ENCODE assay signal across 15 mouse cellular contexts in genomic region chr2:74734996-74735811, GRCm38 (mm10). TPM values are rescaled to one million over a fixed set of nuclear protein-coding genes. Genes with fewer than 3 reads are reported as not detected.
DNase-seq lines count a peak whose midpoint lies in the region; ATAC-seq and TF ChIP-seq lines count a peak whose summit lies in the region.
"Had no signal": no experiment of that assay in that cellular context is flagged by ENCODE, and none has a peak within 500 bp of the region (broad histone marks: within the 10 kb centered on the region; RNA-seq: fewer than 3 reads in every experiment).

No protein-coding gene starts in this region.

- TF ChIP-seq POLR2A in lung, adult 2 months (IDR thresholded peaks at IDR 0.05; ENCODE audit: borderline replicate concordance, extremely low read depth, low read depth, low read length), result no peak

- H3K9me3 ChIP-seq in midbrain, embryonic 14.5 days (ENCODE audit: control insufficient read depth, low read length), result no peaks in the 10 kb centered on the region
- H3K9me3 ChIP-seq in midbrain, postnatal 0 days (ENCODE audit: low read length), result no peaks in the 10 kb centered on the region
- no peaks in the 10 kb centered on the region for H3K9me3 ChIP-seq in intestine, embryonic 14.5 days (ENCODE audit: control insufficient read depth, low read length)
- H3K9me3 ChIP-seq in neural tube, embryonic 15.5 days (replicated peaks), result no peaks in the 10 kb centered on the region

- no peaks in the 10 kb centered on the region for H3K4me1 ChIP-seq in midbrain, embryonic 14.5 days (ENCODE audit: control insufficient read depth, insufficient read depth, low read length)
- no peaks in the 10 kb centered on the region for H3K4me1 ChIP-seq in midbrain, postnatal 0 days (ENCODE audit: insufficient read depth, low read length)
- peaks cover 3% of the 10 kb centered on the region; the same call in 1 of the 2 replicates for H3K4me1 ChIP-seq in intestine, embryonic 14.5 days (replicated peaks; ENCODE audit: control insufficient read depth, insufficient read depth, low read length)
- H3K4me1 ChIP-seq in neural tube, embryonic 15.5 days, result peaks cover 97% of the 10 kb centered on the region
- H3K4me1 ChIP-seq in lung, adult 2 months (ENCODE audit: control insufficient read depth, insufficient read depth, low read length), result no peaks in the 10 kb centered on the region

- H3K27me3 ChIP-seq in midbrain, embryonic 14.5 days (ENCODE audit: control insufficient read depth, insufficient read depth, low read length), result peaks cover 98% of the 10 kb centered on the region
- H3K27me3 ChIP-seq in midbrain, postnatal 0 days (ENCODE audit: insufficient read depth, low read length), result peaks cover 98% of the 10 kb centered on the region
- H3K27me3 ChIP-seq in intestine, embryonic 14.5 days (replicated peaks; ENCODE audit: control insufficient read depth, insufficient read depth, low read length), result peaks cover 97% of the 10 kb centered on the region
- no peaks in the 10 kb centered on the region for H3K27me3 ChIP-seq in neural tube, embryonic 15.5 days (replicated peaks)

- no peak overlapping the region for H3K4me3 ChIP-seq in midbrain, embryonic 14.5 days (replicated peaks; ENCODE audit: low read depth, low read length)
- no peak overlapping the region for H3K4me3 ChIP-seq in midbrain, postnatal 0 days (ENCODE audit: low read depth, low read length)
- peak overlapping the region; percentile 23 for H3K4me3 ChIP-seq in intestine, embryonic 14.5 days (ENCODE audit: low read depth, low read length)
- H3K4me3 ChIP-seq in neural tube, embryonic 15.5 days (replicated peaks), result peak overlapping the region; percentile 20; the same call in 1 of the 2 replicates
- H3K4me3 ChIP-seq in lung, adult 2 months (replicated peaks; ENCODE audit: extremely low read depth, low read depth, low read length), result no peak overlapping the region
- H3K4me3 ChIP-seq: heart, adult 2 months had no signal

- H3K27ac ChIP-seq in midbrain, embryonic 14.5 days (replicated peaks; ENCODE audit: low read depth, low read length), result no peak overlapping the region
- no peak overlapping the region for H3K27ac ChIP-seq in midbrain, postnatal 0 days (ENCODE audit: low read depth, low read length)
- peak overlapping the region; percentile 70; the same call in 1 of the 2 replicates for H3K27ac ChIP-seq in intestine, embryonic 14.5 days (ENCODE audit: low read depth)
- H3K27ac ChIP-seq in neural tube, embryonic 15.5 days (replicated peaks), result peak overlapping the region; percentile 91
- H3K27ac ChIP-seq: heart, adult 2 months had no signal

- intact Hi-C loops in heart, postnatal 10 days (cut with DNase I), result no loop called here
- intact Hi-C loops in gastrocnemius, postnatal 14 days (cut with DNase I; ENCODE audit: low total_unique reads), result no loop called here

- DNase-seq in heart, adult 11 months, result peak; percentile 74
- no peak for DNase-seq in heart, postnatal 10 days
- DNase-seq in midbrain, embryonic 14.5 days, result peak; percentile 19
- no peak for DNase-seq in midbrain, postnatal 0 days (ENCODE audit: low spot score)
- DNase-seq in intestine, embryonic 14.5 days (ENCODE audit: low spot score), result peak; percentile 65
- DNase-seq in lung, adult 2 months, result no peak
- no peak for DNase-seq in gastrocnemius, postnatal 14 days
- DNase-seq: heart, adult 2 months; right cerebral cortex, adult 18-20 months; thymus, postnatal 36 days had no signal

- no peak overlapping the region for H3K4me2 ChIP-seq in midbrain, embryonic 14.5 days (ENCODE audit: low read length)
- H3K4me2 ChIP-seq in midbrain, postnatal 0 days (ENCODE audit: low read depth, low read length, poor library complexity, severe bottlenecking), result no peak overlapping the region
- peak overlapping the region; percentile 49 for H3K4me2 ChIP-seq in intestine, embryonic 14.5 days (ENCODE audit: low read length)
- H3K4me2 ChIP-seq in neural tube, embryonic 15.5 days, result peak overlapping the region; percentile 58

- WGBS in midbrain, embryonic 14.5 days, result under 1% methylated on average over 27 of the region's 27 CpGs
- under 1% methylated on average over 27 of the region's 27 CpGs for WGBS in midbrain, postnatal 0 days
- 25% methylated on average over 27 of the region's 27 CpGs for WGBS in intestine, embryonic 14.5 days
- 9% methylated on average over 27 of the region's 27 CpGs for WGBS in neural tube, embryonic 15.5 days
- 10% methylated on average over 27 of the region's 27 CpGs for WGBS in lung, adult 2 months

- no peak for TF ChIP-seq CTCF in midbrain, postnatal 0 days (IDR thresholded peaks at IDR 0.05)
- no peak for TF ChIP-seq CTCF in lung, adult 2 months (IDR thresholded peaks at IDR 0.05; ENCODE audit: insufficient read depth, low read length)

- ATAC-seq in midbrain, embryonic 14.5 days (ENCODE audit: low FRiP score, low TSS enrichment), result no peak
- no peak for ATAC-seq in midbrain, postnatal 0 days (ENCODE audit: low FRiP score)
- no peak for ATAC-seq in intestine, embryonic 14.5 days (replicated peaks; ENCODE audit: low FRiP score, low TSS enrichment, low read depth)
- no peak for ATAC-seq in neural tube, embryonic 15.5 days (ENCODE audit: low FRiP score)

- no peak overlapping the region for H3K9ac ChIP-seq in midbrain, embryonic 14.5 days (replicated peaks; ENCODE audit: low read length)
- H3K9ac ChIP-seq in midbrain, postnatal 0 days (replicated peaks; ENCODE audit: low read length, poor library complexity, severe bottlenecking), result no peak overlapping the region
- peak overlapping the region; percentile 43 for H3K9ac ChIP-seq in intestine, embryonic 14.5 days (ENCODE audit: low read length)
- peak overlapping the region; percentile 46 for H3K9ac ChIP-seq in neural tube, embryonic 15.5 days (replicated peaks)

- H3K36me3 ChIP-seq in midbrain, embryonic 14.5 days (ENCODE audit: control insufficient read depth, insufficient read depth, low read length), result no peaks in the 10 kb centered on the region
- no peaks in the 10 kb centered on the region for H3K36me3 ChIP-seq in midbrain, postnatal 0 days (ENCODE audit: insufficient read depth, low read length)
- H3K36me3 ChIP-seq in intestine, embryonic 14.5 days (ENCODE audit: control insufficient read depth, insufficient read depth, low read length), result no peaks in the 10 kb centered on the region
- H3K36me3 ChIP-seq in neural tube, embryonic 15.5 days, result no peaks in the 10 kb centered on the region

RNA-seq across cellular contexts. Expression of gene Gm28230, which starts 8.7 kb away (rescaled TPM):
- total RNA-seq in heart, postnatal 10 days (2021), result not detected
- polyA plus RNA-seq in midbrain, embryonic 14.5 days (2014; fragmentation: Nextera tagmentation; extraction: Ambion mirVana), result not detected in 2 replicates
- total RNA-seq in midbrain, postnatal 0 days (2014; rRNA removed), result not detected in 2 replicates
- polyA plus RNA-seq in midbrain, postnatal 0 days (2015; fragmentation: Nextera tagmentation; extraction: Ambion mirVana), result not detected in 2 replicates
- 0.38 and 0.66 TPM in 2 replicates for polyA plus RNA-seq in intestine, embryonic 14.5 days (2014; fragmentation: Nextera tagmentation; extraction: Ambion mirVana)
- polyA plus RNA-seq in neural tube, embryonic 15.5 days (2015; fragmentation: Nextera tagmentation; extraction: Ambion mirVana), result 0.96 and 2.0 TPM in 2 replicates
- 0.14 and 0.18 TPM in 2 replicates for polyA plus RNA-seq in lung, adult 2 months (2012; rRNA removed)
- total RNA-seq in gastrocnemius, postnatal 14 days (2021), result under 1 TPM; 0.33 to 0.35 TPM
- total RNA-seq: left cerebral cortex, postnatal 25 days; monocyte, adult 5-6 weeks had no signal
- polyA plus RNA-seq: C2C12; lung, embryonic 16.5 days had no signal

RNA-seq across cellular contexts. Expression of gene Hoxd4, which starts 23.5 kb away (rescaled TPM):
- under 1 TPM; 0.55 to 0.57 TPM for total RNA-seq in heart, postnatal 10 days (2021)
- not detected in 2 replicates for polyA plus RNA-seq in midbrain, embryonic 14.5 days (2014; fragmentation: Nextera tagmentation; extraction: Ambion mirVana)
- 1.2 TPM in 1 of 2 replicates, not detected in the other for total RNA-seq in midbrain, postnatal 0 days (2014; rRNA removed)
- polyA plus RNA-seq in midbrain, postnatal 0 days (2015; fragmentation: Nextera tagmentation; extraction: Ambion mirVana), result not detected in 2 replicates
- 1.6 and 2.9 TPM in 2 replicates for polyA plus RNA-seq in intestine, embryonic 14.5 days (2014; fragmentation: Nextera tagmentation; extraction: Ambion mirVana)
- polyA plus RNA-seq in neural tube, embryonic 15.5 days (2015; fragmentation: Nextera tagmentation; extraction: Ambion mirVana), result 4.3 and 4.5 TPM in 2 replicates
- 0.63 and 1.4 TPM in 2 replicates for polyA plus RNA-seq in lung, adult 2 months (2012; rRNA removed)
- 1 to 10 TPM; 1.4 to 2.7 TPM for total RNA-seq in gastrocnemius, postnatal 14 days (2021)
- total RNA-seq: left cerebral cortex, postnatal 25 days; monocyte, adult 5-6 weeks had no signal
- polyA plus RNA-seq: C2C12; lung, embryonic 16.5 days had no signal

RNA-seq across cellular contexts. Expression of gene Hoxd3, which starts 23.5 kb away (rescaled TPM):
- not detected for total RNA-seq in heart, postnatal 10 days (2021)
- polyA plus RNA-seq in midbrain, embryonic 14.5 days (2014; fragmentation: Nextera tagmentation; extraction: Ambion mirVana), result not detected in 2 replicates
- 11.6 TPM in 1 of 2 replicates, not detected in the other for total RNA-seq in midbrain, postnatal 0 days (2014; rRNA removed)
- polyA plus RNA-seq in midbrain, postnatal 0 days (2015; fragmentation: Nextera tagmentation; extraction: Ambion mirVana), result not detected in 2 replicates
- 27.6 and 27.8 TPM in 2 replicates for polyA plus RNA-seq in intestine, embryonic 14.5 days (2014; fragmentation: Nextera tagmentation; extraction: Ambion mirVana)
- polyA plus RNA-seq in neural tube, embryonic 15.5 days (2015; fragmentation: Nextera tagmentation; extraction: Ambion mirVana), result 14.5 and 29.1 TPM in 2 replicates
- polyA plus RNA-seq in lung, adult 2 months (2012; rRNA removed), result 0.09 TPM in 2 replicates
- total RNA-seq in gastrocnemius, postnatal 14 days (2021), result not detected
- total RNA-seq: heart, adult 2 months; left cerebral cortex, postnatal 25 days; monocyte, adult 5-6 weeks had no signal
- polyA plus RNA-seq: C2C12 had no signal

RNA-seq across cellular contexts. Expression of gene Hoxd1, which starts 27.6 kb away (rescaled TPM):
- not detected for total RNA-seq in heart, postnatal 10 days (2021)
- polyA plus RNA-seq in midbrain, embryonic 14.5 days (2014; fragmentation: Nextera tagmentation; extraction: Ambion mirVana), result not detected in 2 replicates
- not detected in 2 replicates for total RNA-seq in midbrain, postnatal 0 days (2014; rRNA removed)
- not detected in 2 replicates for polyA plus RNA-seq in midbrain, postnatal 0 days (2015; fragmentation: Nextera tagmentation; extraction: Ambion mirVana)
- polyA plus RNA-seq in intestine, embryonic 14.5 days (2014; fragmentation: Nextera tagmentation; extraction: Ambion mirVana), result 0.62 TPM in 1 of 2 replicates, not detected in the other
- polyA plus RNA-seq in neural tube, embryonic 15.5 days (2015; fragmentation: Nextera tagmentation; extraction: Ambion mirVana), result 1.7 and 2.1 TPM in 2 replicates
- not detected in 2 replicates for polyA plus RNA-seq in lung, adult 2 months (2012; rRNA removed)
- total RNA-seq in gastrocnemius, postnatal 14 days (2021), result not detected
- total RNA-seq: heart, adult 2 months; monocyte, adult 5-6 weeks had no signal
- polyA plus RNA-seq: C2C12; heart, adult 2 months; lung, embryonic 16.5 days had no signal

RNA-seq across cellular contexts. Expression of gene Hoxd8, which starts 30.8 kb away (rescaled TPM):
- total RNA-seq in heart, postnatal 10 days (2021), result 1 to 10 TPM; 1.9 to 2.5 TPM
- not detected in 2 replicates for polyA plus RNA-seq in midbrain, embryonic 14.5 days (2014; fragmentation: Nextera tagmentation; extraction: Ambion mirVana)
- 0.05 TPM in 1 of 2 replicates, not detected in the other for total RNA-seq in midbrain, postnatal 0 days (2014; rRNA removed)
- not detected in 2 replicates for polyA plus RNA-seq in midbrain, postnatal 0 days (2015; fragmentation: Nextera tagmentation; extraction: Ambion mirVana)
- polyA plus RNA-seq in intestine, embryonic 14.5 days (2014; fragmentation: Nextera tagmentation; extraction: Ambion mirVana), result 6.1 and 8.4 TPM in 2 replicates
- polyA plus RNA-seq in neural tube, embryonic 15.5 days (2015; fragmentation: Nextera tagmentation; extraction: Ambion mirVana), result 12.4 and 12.5 TPM in 2 replicates
- 0.49 and 0.67 TPM in 2 replicates for polyA plus RNA-seq in lung, adult 2 months (2012; rRNA removed)
- 10 to 100 TPM; 30.0 to 38.2 TPM for total RNA-seq in gastrocnemius, postnatal 14 days (2021)
- total RNA-seq: monocyte, adult 5-6 weeks had no signal
- polyA plus RNA-seq: C2C12 had no signal

Comparison
In these comparisons a context has a peak if more than half of its experiments do, and no peak if none do; other contexts are left out.
1. DNase-seq: peak in heart, adult 11 months (single experiment), midbrain, embryonic 14.5 days (single experiment) and intestine, embryonic 14.5 days (single experiment); none in heart, postnatal 10 days (0 of 2), midbrain, postnatal 0 days (single experiment), lung, adult 2 months (single experiment) and gastrocnemius, postnatal 14 days (single experiment).
2. H3K27ac ChIP-seq: peak in intestine, embryonic 14.5 days (single experiment) and neural tube, embryonic 15.5 days (single experiment); none in midbrain, embryonic 14.5 days (single experiment) and midbrain, postnatal 0 days (single experiment).
3. H3K4me2 ChIP-seq: peak in intestine, embryonic 14.5 days (single experiment) and neural tube, embryonic 15.5 days (single experiment); none in midbrain, embryonic 14.5 days (single experiment) and midbrain, postnatal 0 days (single experiment).
4. H3K4me3 ChIP-seq: peak in intestine, embryonic 14.5 days (single experiment) and neural tube, embryonic 15.5 days (single experiment); none in midbrain, embryonic 14.5 days (single experiment), midbrain, postnatal 0 days (single experiment) and lung, adult 2 months (single experiment).
5. H3K9ac ChIP-seq: peak in intestine, embryonic 14.5 days (single experiment) and neural tube, embryonic 15.5 days (single experiment); none in midbrain, embryonic 14.5 days (single experiment) and midbrain, postnatal 0 days (single experiment).
6. RNA of gene Hoxd3, which starts 23.5 kb away (polyA plus RNA-seq): 14.5 to 29.1 TPM in neural tube, embryonic 15.5 days and 27.6 to 27.8 TPM in intestine, embryonic 14.5 days; 0.09 TPM in lung, adult 2 months, not detected in midbrain, embryonic 14.5 days and not detected in midbrain, postnatal 0 days; every median in the first group is over 10 times any median in the second.